Mouse (Mus musculus): ENCODE measurements around the gene Prkca.

The Prkca gene

DNA sequence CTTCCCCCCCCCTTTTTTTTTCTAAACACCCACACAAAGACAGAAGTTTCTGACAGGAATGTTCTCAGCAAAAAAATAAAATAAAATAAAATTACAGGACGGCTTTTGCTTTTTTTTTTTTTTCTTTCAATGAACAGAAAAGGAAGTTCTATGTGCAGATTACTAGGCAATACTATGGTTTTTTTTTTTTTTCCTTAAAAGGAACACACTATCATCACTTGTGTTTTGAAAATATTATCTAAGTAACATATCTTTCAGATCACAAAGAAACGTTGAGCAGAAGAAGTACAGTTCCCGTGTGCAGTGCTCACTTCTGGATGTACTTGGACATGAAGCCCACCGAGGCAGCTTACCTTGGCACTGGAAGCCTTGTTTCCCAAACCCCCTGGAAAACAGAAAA lies 3.4 kb downstream of the Prkca start:
- no peak for DNase-seq (ENCODE audit: low spot score in 2 of 2)

GRCm38 (mm10) chr11:108336445-108336844 lies 7.3 kb downstream of the Prkca start:
- no peak for DNase-seq (ENCODE audit: low spot score in 2 of 2)

DNA sequence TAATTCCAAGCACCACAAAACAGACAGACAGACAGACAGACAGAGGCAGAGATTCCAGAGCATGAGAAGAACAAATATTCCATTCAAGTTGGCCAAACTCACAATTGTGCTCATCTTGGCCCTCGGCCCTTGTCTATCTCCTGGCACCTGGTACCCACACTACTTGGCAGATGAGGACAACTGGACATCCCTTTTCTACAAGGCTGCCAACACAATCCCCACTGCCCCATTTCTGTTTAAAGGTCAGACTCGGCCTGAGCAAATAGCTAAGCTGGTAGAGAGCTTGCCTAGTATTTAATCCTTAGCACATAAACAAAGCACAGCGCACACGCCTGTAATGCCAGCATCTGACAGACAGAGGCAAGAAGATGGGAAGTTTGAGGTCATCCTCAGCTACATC lies 8.2 kb downstream of the Prkca start:
- DNase-seq (ENCODE audit: low spot score in 2 of 2): no peak

- no peak for DNase-seq (ENCODE audit: low spot score in 2 of 2)
Measured at GRCm38 (mm10) chr11:108334658-108335057, 9.1 kb downstream of the Prkca start.

GRCm38 (mm10) chr11:108333583-108334379 lies 9.9 kb downstream of the Prkca start:
- DNase-seq (ENCODE audit: low spot score in 2 of 2): no peak

DNA sequence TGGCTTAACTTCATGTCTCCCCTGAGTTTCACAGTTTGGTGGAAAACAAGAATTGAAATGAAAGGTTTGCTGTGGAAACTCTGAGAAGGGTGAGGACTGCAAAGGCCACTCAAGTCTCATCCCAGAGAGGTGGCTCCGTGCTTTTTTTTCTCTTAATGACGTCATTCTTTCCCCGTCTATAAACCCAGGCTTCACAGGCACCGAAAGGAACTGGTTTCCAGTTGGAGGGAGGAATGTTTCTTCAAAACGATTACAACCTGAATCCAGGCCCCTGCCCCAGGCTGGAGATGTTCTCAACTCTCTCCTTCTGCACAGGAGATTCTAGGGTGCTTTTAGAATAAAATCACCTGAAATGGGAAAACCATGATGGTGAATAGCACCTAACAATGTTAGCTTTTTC lies 10.7 kb downstream of the Prkca start:
- DNase-seq (ENCODE audit: low spot score in 2 of 2): no peak

- DNase-seq (ENCODE audit: low spot score in 2 of 2): no peak
Measured at GRCm38 (mm10) chr11:108330818-108331217, 12.9 kb downstream of the Prkca start.

DNA sequence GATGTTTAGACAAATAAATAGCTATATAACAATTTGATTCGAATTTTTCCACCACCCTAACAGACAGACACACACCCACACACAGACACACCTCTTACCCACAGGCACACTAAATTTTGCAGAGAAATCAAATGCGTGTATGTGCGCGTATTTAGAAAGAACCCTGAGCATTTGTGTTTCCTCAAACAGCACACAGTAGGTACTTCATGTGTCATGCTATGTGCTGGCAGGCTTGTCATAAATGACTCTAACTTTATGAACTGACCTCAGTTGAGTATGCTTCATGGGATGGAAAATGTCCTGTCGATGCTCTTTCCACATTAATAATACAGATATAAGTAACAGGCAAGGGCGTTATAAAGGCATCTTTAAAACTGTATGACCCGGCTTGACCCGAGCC lies 17.8 kb downstream of the Prkca start:
- DNase-seq (ENCODE audit: low spot score in 2 of 2): no peak

GRCm38 (mm10) chr11:108322156-108322555 lies 21.6 kb downstream of the Prkca start:
- no peak for DNase-seq (ENCODE audit: low spot score in 2 of 2)

DNA sequence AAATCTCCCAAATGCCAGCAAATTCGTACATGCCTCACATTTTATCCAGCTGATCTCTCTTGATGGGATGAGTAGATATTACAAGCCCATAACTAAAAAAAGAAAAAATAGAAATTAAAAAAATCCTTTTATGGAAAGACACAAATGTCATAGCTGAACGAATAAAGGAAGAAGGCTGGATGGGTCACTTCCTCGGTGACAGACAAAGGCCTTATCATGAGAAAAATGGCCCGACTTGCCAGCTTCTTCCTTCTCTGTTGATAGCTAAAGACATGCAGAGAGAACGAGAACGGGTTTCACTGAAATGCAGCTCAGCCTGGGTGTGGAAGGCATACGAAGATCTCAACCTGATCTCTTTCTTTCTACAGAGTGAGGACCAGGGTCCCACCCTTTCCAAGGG lies 23.2 kb downstream of the Prkca start:
- DNase-seq (ENCODE audit: low spot score in 2 of 2): no peak

DNA sequence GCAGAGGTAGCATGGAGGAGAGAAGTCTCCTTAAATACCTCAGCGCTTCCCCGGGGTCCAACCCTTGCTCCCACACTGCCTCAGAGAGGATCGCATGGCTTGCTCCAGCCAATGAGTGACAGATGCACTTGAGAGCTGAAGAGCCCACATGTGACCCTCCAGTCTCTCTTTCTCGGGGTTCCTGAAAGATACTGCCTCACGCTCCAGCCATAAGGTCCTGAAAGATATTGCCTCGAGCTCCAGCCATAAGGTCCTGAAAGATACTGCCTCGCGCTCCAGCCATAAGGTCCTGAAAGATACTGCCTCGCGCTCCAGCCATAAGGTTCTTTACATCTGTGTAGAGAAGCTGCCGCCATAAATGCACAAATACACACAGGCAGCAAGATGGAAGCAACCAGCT lies 24.6 kb downstream of the Prkca start:
- no peak for DNase-seq (ENCODE audit: low spot score in 2 of 2)

DNA sequence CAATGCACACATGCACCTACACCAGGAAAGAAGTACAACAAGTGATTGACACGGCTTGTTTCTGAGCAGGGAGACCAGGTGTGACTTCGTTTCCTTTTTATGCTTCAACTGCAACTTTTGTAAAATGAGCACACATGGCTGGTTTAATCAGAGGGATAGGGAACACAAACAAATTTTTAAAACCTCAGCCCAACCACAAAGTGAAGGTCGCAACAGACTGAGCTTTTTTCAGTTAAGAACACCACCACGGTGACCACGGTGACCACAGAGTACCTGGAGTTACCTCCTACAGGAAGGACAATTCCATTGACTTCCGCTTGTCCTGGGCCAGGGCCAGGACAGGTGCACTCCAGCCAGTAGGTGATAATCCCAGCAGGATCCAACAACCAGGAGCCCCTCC lies 25.9 kb downstream of the Prkca start:
- DNase-seq (ENCODE audit: low spot score in 2 of 2): no peak

- DNase-seq (ENCODE audit: low spot score in 2 of 2): no peak
Measured at GRCm38 (mm10) chr11:108315736-108316135, 28.0 kb downstream of the Prkca start.

- DNase-seq (ENCODE audit: low spot score in 2 of 2): no peak
Measured at GRCm38 (mm10) chr11:108312516-108312915, 31.2 kb downstream of the Prkca start.

- no peak for DNase-seq (ENCODE audit: low spot score in 2 of 2)
Measured at GRCm38 (mm10) chr11:108311912-108312311, 31.8 kb downstream of the Prkca start.

GRCm38 (mm10) chr11:108309791-108310190 lies 33.9 kb downstream of the Prkca start:
- DNase-seq (ENCODE audit: low spot score in 2 of 2): no peak

DNA sequence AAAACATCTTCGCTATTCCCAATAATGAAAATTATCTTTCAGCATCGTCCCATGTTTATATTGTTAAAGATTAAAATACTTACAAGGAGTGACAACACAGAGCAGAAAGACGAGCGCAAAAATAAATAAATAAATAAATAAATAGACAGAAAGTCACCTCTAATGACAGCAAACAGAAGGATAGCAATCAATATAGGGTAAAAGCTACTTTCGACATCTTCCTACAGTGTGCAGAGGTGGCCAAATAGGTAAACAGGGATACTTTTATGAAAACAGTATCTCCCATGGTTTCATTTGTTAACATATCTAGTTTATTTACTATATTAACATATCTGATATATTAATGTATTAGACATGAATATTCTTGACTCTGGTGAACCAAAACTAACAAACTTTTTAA lies 35.5 kb downstream of the Prkca start:
- DNase-seq (ENCODE audit: low spot score in 2 of 2): no peak

DNA sequence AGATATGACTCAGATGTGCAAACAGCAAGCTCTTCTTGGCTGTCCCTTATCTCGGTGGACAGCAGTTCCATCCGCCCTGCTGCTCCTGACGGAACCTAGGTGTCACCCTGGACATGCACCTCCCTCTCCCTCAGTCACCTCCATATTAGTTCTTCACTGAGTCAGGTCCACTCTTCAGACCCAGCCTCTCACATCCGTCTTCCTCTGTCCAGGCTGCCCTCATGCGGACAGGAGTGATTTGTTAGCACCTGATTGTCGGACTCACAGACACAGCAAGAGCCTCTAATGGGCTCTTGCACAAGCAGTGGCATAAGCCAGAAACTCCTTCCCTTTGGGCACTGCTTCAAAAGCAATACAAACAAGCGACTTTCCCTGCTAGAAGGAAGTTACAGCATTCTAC lies 36.5 kb downstream of the Prkca start:
- no peak for DNase-seq (ENCODE audit: low spot score in 2 of 2)

GRCm38 (mm10) chr11:108303787-108304186 lies 39.9 kb downstream of the Prkca start:
- DNase-seq (ENCODE audit: low spot score in 2 of 2): no peak

GRCm38 (mm10) chr11:108301796-108302490 lies 41.8 kb downstream of the Prkca start:
- DNase-seq (ENCODE audit: low spot score in 2 of 2): no peak

- no peak for DNase-seq (ENCODE audit: low spot score in 2 of 2)
Measured at GRCm38 (mm10) chr11:108301036-108301435, 42.7 kb downstream of the Prkca start.

GRCm38 (mm10) chr11:108300443-108300842 lies 43.3 kb downstream of the Prkca start:
- DNase-seq (ENCODE audit: low spot score in 2 of 2): no peak

DNA sequence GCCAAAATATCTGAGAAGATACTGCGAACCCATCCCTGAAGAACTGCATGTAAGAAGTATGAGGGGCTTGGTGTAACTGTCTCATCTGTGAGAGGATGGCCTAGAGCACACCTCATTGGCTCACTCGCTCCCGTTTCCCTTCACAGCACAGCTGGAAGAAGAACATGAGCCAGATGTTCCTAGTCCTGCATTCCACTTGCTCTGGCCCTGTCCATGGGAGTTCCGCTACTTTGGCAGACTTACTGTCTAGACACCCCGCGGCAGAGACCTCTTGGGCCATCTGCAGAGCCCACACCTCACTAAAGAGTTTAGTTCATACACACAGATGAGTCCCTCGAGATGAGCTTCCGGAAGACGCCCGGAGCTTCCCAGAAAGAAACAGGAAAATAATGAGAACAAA lies 43.8 kb downstream of the Prkca start:
- no peak for DNase-seq (ENCODE audit: low spot score in 2 of 2)

All from right cerebral cortex, postnatal 36 days (tissue).